Mouse (Mus musculus) monocyte, adult 59 days (primary cell): ENCODE results near the gene Tapbp. TPM values are rescaled to one million over a fixed set of nuclear protein-coding genes. Genes with fewer than 3 reads are reported as not detected.

Experiments used
- total RNA-seq, 2 experiments: library from RNA; stranded (reverse); gene quantifications; one replicate each; pipeline ENCODE4 v1.2.4; 2023

Tapbp gene
- total RNA-seq, result 100 to 1,000 TPM; 399 to 458 TPM

DNA sequence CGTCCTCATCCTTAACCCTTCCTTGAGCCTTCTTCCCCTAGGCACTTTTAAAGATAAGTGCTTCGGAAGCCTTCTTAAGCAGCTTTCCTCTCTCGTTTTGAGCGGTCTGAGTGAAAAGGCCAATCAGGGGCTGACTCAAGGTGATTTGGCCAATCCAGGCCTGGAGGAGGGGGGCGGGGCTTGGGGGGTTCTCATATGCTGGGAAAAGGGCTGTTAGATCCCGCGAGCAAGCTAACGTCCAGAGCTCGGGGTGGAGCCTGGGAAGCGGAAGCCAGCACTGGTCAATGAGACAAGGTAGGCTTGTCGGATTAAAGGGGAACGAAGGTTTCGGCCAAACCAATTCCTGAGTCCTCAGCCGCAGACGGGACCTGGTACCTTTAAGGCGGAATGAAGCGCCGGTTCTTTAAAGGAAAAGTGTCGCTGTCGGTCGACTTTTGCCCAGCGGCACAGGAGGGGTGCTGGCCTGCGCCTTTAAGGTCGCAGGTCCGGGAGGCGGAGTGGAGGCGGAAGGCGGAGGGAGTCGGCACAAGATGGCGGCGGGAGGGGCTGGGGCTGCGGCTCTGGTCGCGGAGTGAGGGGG is at the start of gene Tapbp, which contains the start of gene Zbtb22:
Gene Tapbp (plus strand): TSS at position 229 of the 580 bp plus-strand sequence.
Gene Zbtb22 (plus strand): TSS at position 234 of the 580 bp plus-strand sequence.

DNA sequence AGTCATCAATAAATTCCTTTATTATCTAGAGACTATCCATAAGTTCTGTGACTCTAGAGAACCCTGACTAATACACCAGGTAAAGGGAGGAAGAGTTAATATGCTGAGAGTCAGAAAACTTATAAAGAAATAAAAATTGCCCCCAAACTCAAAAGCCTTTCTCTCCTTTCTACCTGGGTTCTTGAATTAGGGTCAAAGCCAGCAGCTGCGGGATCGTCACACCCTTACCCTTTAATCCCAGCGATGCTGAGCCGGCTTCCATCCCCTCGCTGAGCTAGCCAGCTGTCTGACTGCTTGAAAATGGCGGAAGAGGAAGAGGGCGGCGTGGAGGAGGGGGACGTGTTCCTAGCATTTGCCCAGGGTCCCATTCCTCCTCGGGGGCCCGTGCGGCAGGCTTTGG is 42.2 kb upstream of the Tapbp start, which contains the start of gene Gm7029:
Gene Gm7029 (plus strand): TSS at position 301 of the 400 bp plus-strand sequence.

DNA sequence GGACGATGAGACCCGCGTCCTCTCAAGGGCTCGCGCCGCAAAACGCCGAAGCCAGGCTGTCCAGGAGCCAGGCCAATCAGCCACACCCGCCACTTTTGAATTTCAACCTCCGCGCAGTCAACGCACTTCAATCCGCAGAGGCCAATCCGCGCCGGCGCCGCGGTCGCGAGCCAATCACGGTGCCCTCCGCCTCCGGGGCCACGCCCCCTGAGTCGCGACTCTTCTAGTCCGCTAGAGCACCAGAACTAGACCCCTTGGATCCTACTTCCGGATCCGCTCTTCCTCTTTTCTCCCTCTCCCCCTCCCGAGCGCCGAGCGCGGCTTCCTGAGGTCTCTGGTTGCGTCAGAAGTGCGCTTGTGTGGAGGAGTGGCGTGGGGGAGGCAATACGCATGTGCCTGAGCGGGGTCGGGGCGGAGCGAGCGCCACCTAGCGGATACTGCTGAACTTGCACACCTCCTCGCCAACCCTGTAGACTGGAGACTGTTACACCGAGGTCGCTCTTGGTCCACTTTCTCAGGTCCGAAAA is 25.1 kb upstream of the Tapbp start, which contains the start of gene Kifc1:
Gene Kifc1 (minus strand): TSS at position 129 of the 527 bp plus-strand sequence.

DNA sequence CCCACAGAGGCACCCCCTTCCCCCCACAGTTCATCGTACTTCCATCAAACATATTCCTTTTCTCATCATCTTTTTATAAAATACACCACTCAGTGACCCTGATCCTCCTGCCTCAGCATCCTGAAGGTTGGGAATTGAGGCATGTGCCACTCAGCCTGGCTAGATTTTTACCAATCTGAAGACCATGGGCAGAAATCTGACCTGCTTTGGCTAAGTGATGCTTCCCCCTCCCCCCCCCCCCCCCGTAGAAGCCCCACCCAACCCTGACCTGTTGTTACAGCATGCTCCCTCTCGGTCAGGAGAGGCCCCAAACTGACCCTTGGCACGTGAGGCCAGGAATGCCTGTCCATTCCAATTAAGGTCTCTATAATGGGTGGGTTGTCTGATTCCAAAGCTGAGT is 10.9 kb upstream of the Tapbp start, which contains the start of gene Platr17:
Gene Platr17 (plus strand): TSS at position 301 of the 400 bp plus-strand sequence.

DNA sequence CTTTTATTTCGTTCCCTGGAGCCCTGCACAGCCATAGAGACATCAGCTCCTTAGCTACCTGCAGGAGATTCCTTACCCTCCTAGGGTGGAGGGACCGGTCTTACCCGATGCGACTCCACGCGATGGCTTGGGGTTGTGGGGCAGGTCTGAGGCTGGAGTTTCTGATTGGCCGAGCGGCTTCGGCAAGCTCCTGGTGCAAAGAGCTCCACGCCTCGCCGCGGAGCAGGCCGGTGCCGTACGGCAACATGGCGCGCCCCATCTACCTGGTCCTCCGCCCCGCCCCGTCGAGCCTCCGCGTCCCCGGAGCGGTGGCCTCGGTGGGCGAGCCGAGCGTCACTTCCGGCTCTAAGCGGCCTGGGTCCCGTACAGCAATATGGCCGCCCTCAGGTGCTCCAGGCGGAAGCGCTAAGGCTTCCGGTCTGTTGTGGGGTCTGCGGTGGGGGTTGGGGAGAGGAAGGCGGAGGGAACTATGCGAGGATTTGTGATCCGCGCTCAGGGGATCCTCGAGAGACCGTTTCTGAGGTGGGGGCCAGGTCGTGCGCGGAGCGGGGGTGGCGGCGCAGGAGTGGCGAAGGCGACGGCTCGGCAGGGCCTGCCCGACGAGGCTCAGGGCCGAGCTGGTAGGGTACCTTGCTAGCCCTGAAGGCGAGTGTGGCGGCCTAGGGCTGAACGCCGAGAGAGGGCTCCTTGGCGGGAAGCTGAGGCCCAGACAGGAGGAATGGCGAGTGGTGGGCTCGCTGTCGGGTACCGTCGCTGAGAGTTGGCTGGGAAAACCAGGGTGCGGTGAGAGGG is 6.4 kb upstream of the Tapbp start, which contains the start of gene Daxx:
Gene Daxx (plus strand): TSS at position 338 of the 792 bp plus-strand sequence.

DNA sequence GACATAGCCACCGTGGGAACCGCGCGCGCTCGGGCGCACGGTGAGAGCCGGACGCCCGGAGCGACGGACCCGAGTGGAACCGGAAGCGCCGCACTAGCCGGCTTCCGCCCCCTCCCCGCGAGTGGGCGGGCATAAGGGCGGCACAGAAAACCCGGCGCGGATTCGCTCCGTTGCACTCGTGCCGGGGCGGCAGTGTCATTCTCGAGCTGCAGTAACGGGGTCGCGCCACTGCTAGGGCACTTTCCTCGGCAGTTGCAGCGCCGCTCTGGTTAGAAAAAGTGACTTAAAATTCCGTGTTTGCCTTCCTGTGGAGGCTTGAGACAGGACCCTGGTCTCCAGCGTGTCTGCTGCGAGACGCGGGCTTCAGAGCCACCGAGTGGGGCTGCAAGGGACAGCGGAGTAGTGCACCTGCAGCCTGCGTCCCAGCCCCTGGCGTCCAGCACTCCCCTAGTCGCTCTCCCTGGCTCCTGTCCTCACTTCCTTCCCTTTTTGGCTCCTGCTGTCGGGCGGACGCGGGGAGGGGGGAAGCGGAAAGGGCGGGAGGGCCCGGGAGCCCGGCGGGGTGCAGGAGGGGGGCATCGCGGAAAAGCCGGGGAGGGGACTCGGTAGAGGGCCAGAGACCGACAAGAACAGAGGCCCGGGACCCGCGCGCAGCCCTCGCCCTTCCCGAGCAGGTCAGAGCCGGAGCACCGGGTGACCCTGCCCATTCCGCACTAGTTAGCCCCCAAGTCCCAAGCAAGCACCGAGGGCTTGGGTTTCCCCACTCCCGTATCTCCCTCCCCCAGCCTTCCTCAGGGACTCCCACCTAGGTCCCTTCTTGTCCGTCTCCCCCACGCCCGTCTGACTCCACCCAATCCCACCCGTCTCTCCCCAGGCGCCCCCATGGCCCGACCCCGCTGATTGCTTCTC is 13.9 kb downstream of the Tapbp start, which contains the start of gene Rgl2:
Gene Rgl2 (plus strand): TSS at position 173 of the 909 bp plus-strand sequence.

DNA sequence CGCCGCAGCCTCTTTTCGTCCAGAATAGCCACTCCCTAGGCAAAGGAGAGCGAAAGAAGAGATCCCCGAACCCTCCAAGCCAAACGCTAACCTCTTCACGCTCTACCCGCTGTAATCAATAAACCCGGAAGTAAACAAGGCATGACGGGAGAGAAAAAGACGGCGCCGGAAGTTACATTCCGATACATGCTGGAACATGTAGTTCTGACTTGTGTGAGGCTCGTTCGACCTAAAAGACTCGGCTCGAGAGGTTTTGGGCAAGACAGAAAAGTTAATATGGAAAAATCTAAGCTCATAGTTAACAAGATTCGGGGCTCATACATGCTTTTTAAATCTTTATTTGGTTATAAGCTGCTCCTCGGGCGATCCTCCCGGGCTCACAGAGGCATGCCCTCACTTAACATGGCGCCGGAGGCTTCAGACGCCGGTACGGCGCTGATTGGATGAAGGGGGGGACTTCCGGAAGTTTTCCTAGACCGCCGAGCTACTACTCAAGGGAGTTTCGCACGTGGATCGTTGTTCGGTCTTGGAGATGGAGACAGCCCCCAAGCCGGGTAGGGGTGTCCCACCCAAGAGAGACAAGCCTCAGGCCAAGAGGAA is 24.6 kb downstream of the Tapbp start, which contains the start of the genes Pfdn6 and Wdr46:
Gene Pfdn6 (minus strand): TSS at position 138 of the 600 bp plus-strand sequence.
Gene Wdr46 (plus strand): TSS at position 455 of the 600 bp plus-strand sequence.

DNA sequence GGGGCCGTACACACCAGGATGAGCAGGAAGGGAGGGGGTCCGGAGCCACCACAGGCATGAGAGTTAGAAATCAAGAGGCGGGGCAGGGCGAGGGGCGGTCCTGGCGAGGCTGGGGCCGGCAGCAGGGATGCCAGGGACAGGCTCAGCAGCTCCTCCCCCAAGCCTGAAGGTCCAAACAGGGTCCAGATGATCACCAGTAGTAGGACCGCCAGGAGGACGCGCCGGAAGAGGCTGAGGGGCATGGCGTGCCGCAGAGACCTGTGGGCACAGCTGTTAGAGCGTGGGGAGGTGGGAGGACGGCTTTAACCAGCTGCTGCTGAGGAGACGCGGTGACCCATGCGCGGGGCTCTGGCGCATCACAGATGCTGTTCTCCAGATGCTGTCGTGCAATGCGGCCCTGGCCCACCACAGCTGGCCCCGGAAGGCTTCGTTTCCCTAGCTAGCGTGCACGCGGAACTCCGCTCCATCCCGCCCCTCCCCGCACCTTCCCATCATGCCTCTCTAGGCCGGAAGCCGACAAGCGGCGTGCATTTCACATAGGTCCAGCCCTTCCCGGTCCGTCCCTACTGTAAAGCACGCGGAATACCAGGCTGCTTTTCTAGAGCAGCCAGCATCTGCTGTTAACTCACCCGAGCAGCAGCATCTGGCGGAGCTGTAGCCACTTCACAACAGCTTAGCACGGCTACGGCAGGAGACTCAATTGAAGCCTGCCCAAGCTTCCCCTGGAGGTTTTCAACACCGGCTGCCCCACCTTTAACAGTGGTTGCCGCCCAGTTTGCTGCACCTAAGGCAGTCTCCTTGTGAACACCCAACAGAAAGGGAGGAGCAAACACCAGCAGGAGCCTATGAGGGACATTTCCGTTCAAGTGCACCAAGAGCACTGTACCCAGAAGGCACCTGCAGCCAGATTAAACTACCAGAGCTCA is 35.6 kb downstream of the Tapbp start, which contains the start of gene B3galt4:
Gene B3galt4 (minus strand): TSS at position 468 of the 926 bp plus-strand sequence.

DNA sequence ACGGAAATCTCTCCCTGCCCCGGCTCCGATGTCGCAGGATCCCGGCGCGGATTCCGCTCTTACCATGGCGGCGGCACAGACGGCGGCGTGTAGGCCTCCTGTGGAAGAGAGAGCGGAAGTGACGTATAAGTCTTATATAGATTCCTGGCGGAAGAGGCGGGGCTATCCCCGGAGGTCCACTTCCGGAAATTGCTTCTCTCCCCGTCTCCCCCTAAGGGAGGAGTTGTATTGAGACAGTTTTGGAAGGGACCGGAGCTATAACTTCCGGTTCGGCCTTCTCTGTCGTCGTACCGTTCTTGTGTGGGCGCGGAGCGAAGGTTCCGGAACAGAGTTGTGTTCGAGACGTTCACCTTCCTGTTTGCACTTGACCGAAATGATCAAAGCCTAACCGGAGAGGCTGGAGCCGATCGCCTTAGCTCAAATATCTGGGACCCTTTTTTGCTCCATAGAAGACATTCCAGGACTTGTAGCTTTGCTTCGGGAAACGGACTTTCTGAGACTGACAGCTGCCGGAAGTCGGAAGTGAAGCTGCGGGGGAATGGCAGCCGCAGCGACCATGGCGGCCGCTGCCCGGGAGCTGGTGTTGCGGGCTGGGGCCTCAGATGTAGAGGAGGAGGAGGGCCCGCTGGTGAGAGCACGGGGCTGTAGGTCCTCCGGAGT is 40.0 kb downstream of the Tapbp start, which contains the start of the genes Vps52 and Rps18:
Gene Vps52 (plus strand): TSS at position 258 of the 660 bp plus-strand sequence.
Gene Rps18 (minus strand): TSS at position 447 of the 660 bp plus-strand sequence.

Other genes with a start within 250 kb of the Tapbp start
- gene Hnrnpm, start 229.0 kb upstream of the Tapbp start, total RNA-seq, result 100 to 1,000 TPM; 235 to 317 TPM
- 10 to 100 TPM; 56.4 to 61.5 TPM for gene March2, start 197.2 kb upstream of the Tapbp start, total RNA-seq
- gene Rab11b, start 155.4 kb upstream of the Tapbp start, total RNA-seq, result 100 to 1,000 TPM; 210 to 222 TPM
- 1 to 10 TPM; 5.3 to 7.1 TPM for gene Angptl4, start 134.1 kb upstream of the Tapbp start, total RNA-seq
- 10 to 100 TPM; 17.2 to 17.8 TPM for gene Kank3, start 105.4 kb upstream of the Tapbp start, total RNA-seq
- 1,000 to 10,000 TPM; 2,442 to 2,474 TPM for gene Rps28, start 91.3 kb upstream of the Tapbp start, total RNA-seq
- 100 to 1,000 TPM; 123 to 158 TPM for gene Ndufa7, start 91.3 kb upstream of the Tapbp start, total RNA-seq
- 1 to 10 TPM; 1.8 to 2.6 TPM for gene Cd320, start 72.8 kb upstream of the Tapbp start, total RNA-seq
- gene Gm7029, start 42.1 kb upstream of the Tapbp start, total RNA-seq, result not detected
- 1 to 10 TPM; 1.1 to 2.9 TPM for gene Kifc1, start 25.2 kb upstream of the Tapbp start, total RNA-seq
- gene Platr17, start 10.8 kb upstream of the Tapbp start, total RNA-seq, result 1 to 10 TPM in 1 of 2 experiments, not detected in 1; 4.0 TPM
- gene Daxx, start 6.5 kb upstream of the Tapbp start, total RNA-seq, result 10 to 100 TPM; 74.9 to 76.2 TPM
- gene Zbtb22, start within 50 bp of the Tapbp start, total RNA-seq, result 10 to 100 TPM; 32.1 to 39.3 TPM
- 100 to 1,000 TPM; 186 to 207 TPM for gene Rgl2, start 13.6 kb downstream of the Tapbp start, total RNA-seq
- 10 to 100 TPM; 51.6 to 71.3 TPM for gene Pfdn6, start 24.4 kb downstream of the Tapbp start, total RNA-seq
- 10 to 100 TPM; 30.5 to 34.8 TPM for gene Wdr46, start 24.8 kb downstream of the Tapbp start, total RNA-seq
- gene B3galt4, start 35.6 kb downstream of the Tapbp start, total RNA-seq, result 10 to 100 TPM; 14.7 to 17.3 TPM
- 10 to 100 TPM; 48.0 to 57.5 TPM for gene Vps52, start 39.9 kb downstream of the Tapbp start, total RNA-seq
- gene Rps18, start 40.1 kb downstream of the Tapbp start, total RNA-seq, result 100 to 1,000 TPM; 791 to 877 TPM
- gene H2-K1, start 84.4 kb downstream of the Tapbp start, total RNA-seq, result 1,000 to 10,000 TPM; 3,154 to 3,159 TPM
- 10 to 100 TPM; 31.1 to 31.8 TPM for gene Ring1, start 108.8 kb downstream of the Tapbp start, total RNA-seq
- gene H2-Ke6, start 112.2 kb downstream of the Tapbp start, total RNA-seq, result 10 to 100 TPM; 58.7 to 60.7 TPM
- gene Slc39a7, start 115.8 kb downstream of the Tapbp start, total RNA-seq, result 100 to 1,000 TPM; 102 to 104 TPM
- 100 to 1,000 TPM; 100 to 103 TPM for gene Rxrb, start 115.9 kb downstream of the Tapbp start, total RNA-seq
- gene Col11a2, start 123.5 kb downstream of the Tapbp start, total RNA-seq, result 1 to 10 TPM; 3.1 to 6.2 TPM
- 10 to 100 TPM; 12.2 to 18.9 TPM for gene H2-Oa, start 176.4 kb downstream of the Tapbp start, total RNA-seq
- gene H2-DMa, start 203.6 kb downstream of the Tapbp start, total RNA-seq, result 100 to 1,000 TPM; 345 to 355 TPM
- gene Brd2, start 206.7 kb downstream of the Tapbp start, total RNA-seq, result 100 to 1,000 TPM; 367 to 380 TPM
- 10 to 100 TPM; 88.6 to 96.9 TPM for gene H2-DMb2, start 227.4 kb downstream of the Tapbp start, total RNA-seq
- 100 to 1,000 TPM; 301 to 308 TPM for gene H2-DMb1, start 237.2 kb downstream of the Tapbp start, total RNA-seq